Comparison of ENCODE assay signal across 10 mouse cellular contexts in the genomic region with DNA sequence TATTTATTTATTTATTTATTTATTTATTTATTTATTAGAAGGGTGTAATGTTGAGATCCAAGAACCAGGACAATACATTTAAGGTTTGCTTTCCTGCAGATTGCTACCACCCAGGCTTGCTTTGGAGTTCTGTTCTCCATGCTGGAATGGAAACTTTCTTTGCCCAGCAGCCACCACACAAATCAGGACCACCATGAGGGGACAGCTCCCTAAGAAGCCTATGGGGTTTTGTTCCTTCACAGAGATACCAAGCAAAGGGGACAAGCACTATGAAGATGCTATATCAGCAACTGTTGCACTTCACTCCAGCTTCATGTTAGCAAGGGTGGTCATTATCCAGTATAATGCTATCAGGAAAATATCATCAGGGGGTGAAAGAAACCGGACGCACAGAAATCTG.
DNase-seq lines count a peak whose midpoint lies in the region; ATAC-seq and TF ChIP-seq lines count a peak whose summit lies in the region.
"Had no signal": no experiment of that assay in that cellular context is flagged by ENCODE, and none has a peak within 500 bp of the region (broad histone marks: within the 10 kb centered on the region; RNA-seq: fewer than 3 reads in every experiment).

No protein-coding gene starts in this region.

- no peak overlapping the region for H3K4me3 ChIP-seq in kidney, postnatal 0 days (replicated peaks; ENCODE audit: low read depth, low read length)
- H3K4me3 ChIP-seq in kidney, embryonic 14.5 days (ENCODE audit: low read length) = no peak overlapping the region
- no peak overlapping the region for H3K4me3 ChIP-seq in ES-E14 (ENCODE audit: insufficient read depth in 1 of 2, low read depth in 1 of 2, low read length in 2 of 2, poor library complexity in 1 of 2, severe bottlenecking in 1 of 2)
- no peak overlapping the region for H3K4me3 ChIP-seq in liver, embryonic 11.5 days (ENCODE audit: low read depth, low read length)
- H3K4me3 ChIP-seq: hindbrain, embryonic 13.5 days had no signal

- H3K9me3 ChIP-seq in kidney, postnatal 0 days (replicated peaks; ENCODE audit: low read length) = no peaks in the 10 kb centered on the region
- no peaks in the 10 kb centered on the region for H3K9me3 ChIP-seq in kidney, embryonic 14.5 days (ENCODE audit: control insufficient read depth, low read length)
- H3K9me3 ChIP-seq in ES-E14 (ENCODE audit: control insufficient read depth, insufficient read depth, low read depth, low read length) = no peaks in the 10 kb centered on the region
- H3K9me3 ChIP-seq in liver, embryonic 11.5 days (ENCODE audit: control insufficient read depth, low read length) = no peaks in the 10 kb centered on the region
- H3K9me3 ChIP-seq: hindbrain, embryonic 13.5 days had no signal

- no peak overlapping the region for H3K27ac ChIP-seq in kidney, postnatal 0 days
- no peak overlapping the region for H3K27ac ChIP-seq in kidney, embryonic 14.5 days (ENCODE audit: low read depth, low read length)
- H3K27ac ChIP-seq in ES-E14 (ENCODE audit: insufficient read depth, low read depth, low read length, poor library complexity, severe bottlenecking) = no peak overlapping the region
- H3K27ac ChIP-seq in liver, embryonic 11.5 days (ENCODE audit: low read depth, low read length) = 0 out of 2 replicates have a peak overlapping the region, but pooled peaks have one; percentile 60
- H3K27ac ChIP-seq: hindbrain, embryonic 13.5 days had no signal

- 51% methylated on average over 2 of the region's 2 CpGs for WGBS in kidney, postnatal 0 days
- 62% methylated on average over 2 of the region's 2 CpGs for WGBS in kidney, embryonic 14.5 days
- 81% methylated on average over 2 of the region's 2 CpGs for WGBS in liver, embryonic 11.5 days

- peak; percentile 60 for DNase-seq in kidney, postnatal 0 days (ENCODE audit: low spot score)
- DNase-seq in ES-E14 (ENCODE audit: low read depth, low spot score) (peak; percentile 16), ZHBTc4 (ENCODE audit: low read depth, low spot score) (peak; percentile 23)
- peak; percentile 44 for DNase-seq in liver, embryonic 11.5 days (ENCODE audit: low spot score)
- DNase-seq in frontal cortex, postnatal 10 days (ENCODE audit: low spot score in 2 of 2) = no peak
- no peak for DNase-seq in cerebellum, adult 11-12 months
- DNase-seq: cerebellum, adult 8-10 months had no signal

- no peaks in the 10 kb centered on the region for H3K36me3 ChIP-seq in kidney, postnatal 0 days (ENCODE audit: insufficient read depth, low read length)
- H3K36me3 ChIP-seq in kidney, embryonic 14.5 days (ENCODE audit: control insufficient read depth, insufficient read depth, low read length) = no peaks in the 10 kb centered on the region
- no peaks in the 10 kb centered on the region for H3K36me3 ChIP-seq in ES-E14 (ENCODE audit: control insufficient read depth, insufficient read depth, low read length, poor library complexity, severe bottlenecking)
- H3K36me3 ChIP-seq in liver, embryonic 11.5 days (ENCODE audit: control insufficient read depth, insufficient read depth, low read length) = no peaks in the 10 kb centered on the region
- H3K36me3 ChIP-seq: hindbrain, embryonic 13.5 days had no signal

- no peaks in the 10 kb centered on the region for H3K4me1 ChIP-seq in kidney, postnatal 0 days (replicated peaks; ENCODE audit: insufficient read depth, low read length)
- no peaks in the 10 kb centered on the region for H3K4me1 ChIP-seq in kidney, embryonic 14.5 days (ENCODE audit: control insufficient read depth, insufficient read depth, low read length)
- no peaks in the 10 kb centered on the region for H3K4me1 ChIP-seq in ES-E14 (ENCODE audit: control insufficient read depth in 2 of 2, insufficient read depth in 2 of 2, low read length in 2 of 2, poor library complexity in 1 of 2)
- peaks cover 4% of the 10 kb centered on the region; the same call in 1 of the 2 replicates for H3K4me1 ChIP-seq in liver, embryonic 11.5 days (replicated peaks; ENCODE audit: control insufficient read depth, insufficient read depth, low read length)

- in situ Hi-C loops in ES-E14 (cut with MboI; ENCODE audit: low sequenced_read_pairs in 2 of 2, unreplicated experiment in 2 of 2) = no loop called here

- H3K9ac ChIP-seq in kidney, postnatal 0 days (ENCODE audit: low read depth, low read length) = no peak overlapping the region
- H3K9ac ChIP-seq in kidney, embryonic 14.5 days (ENCODE audit: low read depth, low read length) = no peak overlapping the region
- no peak overlapping the region for H3K9ac ChIP-seq in ES-E14 (ENCODE audit: insufficient read depth, low read depth, low read length, poor library complexity, severe bottlenecking)
- H3K9ac ChIP-seq in liver, embryonic 11.5 days (ENCODE audit: low read depth, low read length) = no peak overlapping the region
- H3K9ac ChIP-seq: hindbrain, embryonic 13.5 days had no signal

- TF ChIP-seq CTCF in kidney, postnatal 0 days (IDR thresholded peaks at IDR 0.05; ENCODE audit: low read depth) = no peak

- no peaks in the 10 kb centered on the region for H3K27me3 ChIP-seq in kidney, postnatal 0 days (ENCODE audit: insufficient read depth, low read length)
- H3K27me3 ChIP-seq in kidney, embryonic 14.5 days (ENCODE audit: control insufficient read depth, insufficient read depth, low read length) = no peaks in the 10 kb centered on the region
- H3K27me3 ChIP-seq in liver, embryonic 11.5 days (replicated peaks; ENCODE audit: control insufficient read depth, insufficient read depth, low read length) = no peaks in the 10 kb centered on the region
- H3K27me3 ChIP-seq: hindbrain, embryonic 13.5 days had no signal

- ATAC-seq in kidney, postnatal 0 days (replicated peaks; ENCODE audit: low FRiP score, low read depth) = no peak
- no peak for ATAC-seq in kidney, embryonic 14.5 days (ENCODE audit: low FRiP score, low TSS enrichment)
- no peak; the same call in 1 of the 2 replicates for ATAC-seq in liver, embryonic 11.5 days (replicated peaks; ENCODE audit: low FRiP score)
- no peak for ATAC-seq in erythroblast, adult 5-6 weeks (replicated peaks; ENCODE audit: low FRiP score, poor library complexity, severe bottlenecking)

- no peak overlapping the region for H3K4me2 ChIP-seq in kidney, postnatal 0 days (ENCODE audit: low read length)
- no peak overlapping the region for H3K4me2 ChIP-seq in kidney, embryonic 14.5 days (replicated peaks; ENCODE audit: low read depth, low read length)
- H3K4me2 ChIP-seq in liver, embryonic 11.5 days = no peak overlapping the region; the same call in 1 of the 2 replicates
- H3K4me2 ChIP-seq: hindbrain, embryonic 13.5 days had no signal

TF ChIP-seq in ES-E14, 5 proteins besides CTCF, POLR2A, EP300 and RAD21:
- TF ChIP-seq ZNF384 (IDR thresholded peaks at IDR 0.05; ENCODE audit: low read depth, low read length) = no peak
- no peak for TF ChIP-seq HCFC1 (IDR thresholded peaks at IDR 0.05; ENCODE audit: borderline replicate concordance, insufficient read depth, low read length)
- TF ChIP-seq MAFK (IDR thresholded peaks at IDR 0.05; ENCODE audit: insufficient read depth, low read depth, low read length) = no peak
- TF ChIP-seq ZC3H11A (IDR thresholded peaks at IDR 0.05; ENCODE audit: borderline replicate concordance, low read depth, low read length) = no peak
- no peak for TF ChIP-seq CHD2 (IDR thresholded peaks at IDR 0.05; ENCODE audit: low read depth, low read length)

Comparison
In these comparisons a context has a peak if more than half of its experiments do, and no peak if none do; other contexts are left out.
1. DNase-seq: peak in kidney, postnatal 0 days (single experiment), ES-E14 (single experiment), ZHBTc4 (single experiment) and liver, embryonic 11.5 days (single experiment); none in frontal cortex, postnatal 10 days (0 of 2) and cerebellum, adult 11-12 months (single experiment).